Mouse (Mus musculus) midbrain, embryonic 10.5 days (tissue): ENCODE measurements around the gene Tmeff2. TPM values are rescaled to one million over a fixed set of nuclear protein-coding genes. Genes with fewer than 3 reads are reported as not detected.

ENCODE experiments used
- DNase-seq: peaks from one replicate; pipeline ENCODE4 v3.0.0-alpha.2; 2017; ENCODE audit warnings: low spot score
- H3K27ac ChIP-seq: fragments of 300-500 bp; sonication (generic); replicated peaks from 2 replicates; pipeline ENCODE4 v1.5.1; 2016; ENCODE audit warnings: mild to moderate bottlenecking
- H3K27me3 ChIP-seq: fragments of 300-500 bp; sonication (generic); 2 replicates; pipeline ENCODE4 v1.6.1; 2016; ENCODE audit warnings: low read depth, mild to moderate bottlenecking; ENCODE audit not compliant: poor library complexity, severe bottlenecking
- H3K36me3 ChIP-seq: fragments of 300-500 bp; sonication (generic); 2 replicates; pipeline ENCODE4 v1.6.1; 2016; ENCODE audit warnings: mild to moderate bottlenecking, moderate library complexity
- H3K4me1 ChIP-seq: fragments of 300-500 bp; sonication (generic); 2 replicates; pipeline ENCODE4 v1.6.1; 2016
- H3K4me3 ChIP-seq: fragments of 300-500 bp; sonication (generic); 2 replicates; pipeline ENCODE4 v1.5.1; 2016; ENCODE audit warnings: mild to moderate bottlenecking, moderate library complexity
- H3K9me3 ChIP-seq: fragments of 300-500 bp; sonication (generic); replicated peaks from 2 replicates; pipeline ENCODE4 v1.6.1; 2016; ENCODE audit warnings: mild to moderate bottlenecking
- WGBS: fragments of 180-500 bp; shearing (Covaris S2); methylation state at CpG from one replicate; pipeline ENCODE4 v1.1.7; 2016; 5-methylcytosine and 5-hydroxymethylcytosine counted together
- polyA plus RNA-seq: library from polyadenylated mRNA; unstranded; fragments of >200 nt; fragmentation: Nextera tagmentation; extraction: Ambion mirVana; gene quantifications from 2 replicates; pipeline ENCODE4 v1.2.1, GENCODE M21; 2016

Gene Tmeff2
- polyA plus RNA-seq, 1 experiment from 2014 or later = 4.1 TPM

GRCm38 (mm10) chr1:51094713-51095112, 194.3 kb downstream of the Tmeff2 start:
- WGBS = 74% methylated on average over 2 of the region's 2 CpGs
- Histone ChIP-seq H3K9me3 (no peaks in the 10 kb centered on the region), H3K4me3 (no peak overlapping the region)

GRCm38 (mm10) chr1:51096848-51097598, 196.6 kb downstream of the Tmeff2 start:
- H3K27me3 ChIP-seq = no peaks in the 10 kb centered on the region
- DNase-seq = no peak
- H3K4me3 ChIP-seq = no peak overlapping the region
- H3K4me1 ChIP-seq = peaks cover 9% of the 10 kb centered on the region; the same call in 1 of the 2 replicates
- H3K36me3 ChIP-seq = no peaks in the 10 kb centered on the region
- H3K27ac ChIP-seq = no peak overlapping the region
- H3K9me3 ChIP-seq = no peaks in the 10 kb centered on the region
- 94% methylated on average over 4 of the region's 4 CpGs for WGBS

More at GRCm38 (mm10) chr1:51094713-51095112, 194.3 kb downstream of the Tmeff2 start:
- Histone ChIP-seq H3K27ac (no peak overlapping the region), H3K4me1 (peaks cover 9% of the 10 kb centered on the region; the same call in 1 of the 2 replicates), H3K36me3 (no peaks in the 10 kb centered on the region), H3K27me3 (no peaks in the 10 kb centered on the region)
- DNase-seq = no peak

GRCm38 (mm10) chr1:51101034-51101590, 200.7 kb downstream of the Tmeff2 start:
- DNase-seq = no peak
- H3K4me3 ChIP-seq = no peak overlapping the region
- H3K36me3 ChIP-seq = no peaks in the 10 kb centered on the region
- no peaks in the 10 kb centered on the region for H3K27me3 ChIP-seq
- 80% methylated on average over 2 of the region's 2 CpGs for WGBS
- peaks cover 3% of the 10 kb centered on the region; the same call in 1 of the 2 replicates for H3K4me1 ChIP-seq
- no peak overlapping the region for H3K27ac ChIP-seq
- H3K9me3 ChIP-seq = no peaks in the 10 kb centered on the region

GRCm38 (mm10) chr1:51104698-51105097, 204.3 kb downstream of the Tmeff2 start:
- 82% methylated on average over 2 of the region's 2 CpGs for WGBS
- no peaks in the 10 kb centered on the region for H3K4me1 ChIP-seq
- H3K27ac ChIP-seq = no peak overlapping the region
- DNase-seq = no peak
- no peaks in the 10 kb centered on the region for H3K9me3 ChIP-seq
- no peak overlapping the region for H3K4me3 ChIP-seq
- H3K36me3 ChIP-seq = no peaks in the 10 kb centered on the region
- H3K27me3 ChIP-seq = no peaks in the 10 kb centered on the region

GRCm38 (mm10) chr1:51106401-51106920, 206.0 kb downstream of the Tmeff2 start:
- DNase-seq = no peak

GRCm38 (mm10) chr1:51107299-51107698, 206.9 kb downstream of the Tmeff2 start:
- no peaks in the 10 kb centered on the region for H3K27me3 ChIP-seq
- DNase-seq = no peak
- no peak overlapping the region for H3K27ac ChIP-seq
- H3K36me3 ChIP-seq = no peaks in the 10 kb centered on the region
- no peak overlapping the region for H3K4me3 ChIP-seq
- H3K9me3 ChIP-seq = no peaks in the 10 kb centered on the region
- 76% methylated on average over 2 of the region's 2 CpGs for WGBS
- H3K4me1 ChIP-seq = no peaks in the 10 kb centered on the region

More at GRCm38 (mm10) chr1:51106401-51106920, 206.0 kb downstream of the Tmeff2 start:
- Histone ChIP-seq H3K4me3 (no peak overlapping the region), H3K4me1 (no peaks in the 10 kb centered on the region), H3K36me3 (no peaks in the 10 kb centered on the region), H3K27ac (no peak overlapping the region), H3K9me3 (no peaks in the 10 kb centered on the region), H3K27me3 (no peaks in the 10 kb centered on the region)
- WGBS = 90% methylated on average over 4 of the region's 4 CpGs

GRCm38 (mm10) chr1:51114721-51115120, 214.3 kb downstream of the Tmeff2 start:
- DNase-seq = no peak
- Histone ChIP-seq H3K27me3 (no peaks in the 10 kb centered on the region), H3K27ac (no peak overlapping the region), H3K4me3 (no peak overlapping the region), H3K4me1 (no peaks in the 10 kb centered on the region), H3K9me3 (no peaks in the 10 kb centered on the region), H3K36me3 (no peaks in the 10 kb centered on the region)
- 74% methylated on average over 5 of the region's 5 CpGs for WGBS

- Histone ChIP-seq H3K27ac (no peak overlapping the region), H3K4me1 (no peaks in the 10 kb centered on the region), H3K9me3 (no peaks in the 10 kb centered on the region), H3K4me3 (no peak overlapping the region), H3K27me3 (no peaks in the 10 kb centered on the region), H3K36me3 (no peaks in the 10 kb centered on the region)
- WGBS = 90% methylated on average over 5 of the region's 5 CpGs
- no peak for DNase-seq
Measured at GRCm38 (mm10) chr1:51115761-51116160, 215.3 kb downstream of the Tmeff2 start.

- no peaks in the 10 kb centered on the region for H3K27me3 ChIP-seq
- H3K4me3 ChIP-seq = no peak overlapping the region
- no peaks in the 10 kb centered on the region for H3K36me3 ChIP-seq
- H3K27ac ChIP-seq = no peak overlapping the region
- H3K9me3 ChIP-seq = no peaks in the 10 kb centered on the region
- 94% methylated on average over 2 of the region's 2 CpGs for WGBS
- no peak for DNase-seq
- no peaks in the 10 kb centered on the region for H3K4me1 ChIP-seq
Measured at GRCm38 (mm10) chr1:51117830-51118229, 217.4 kb downstream of the Tmeff2 start.

- H3K27me3 ChIP-seq = no peaks in the 10 kb centered on the region
- no peak overlapping the region for H3K27ac ChIP-seq
- H3K36me3 ChIP-seq = no peaks in the 10 kb centered on the region
- H3K9me3 ChIP-seq = no peaks in the 10 kb centered on the region
- H3K4me3 ChIP-seq = no peak overlapping the region
- WGBS = 82% methylated on average over 10 of the region's 10 CpGs
- H3K4me1 ChIP-seq = no peaks in the 10 kb centered on the region
- no peak for DNase-seq
Measured at GRCm38 (mm10) chr1:51125671-51126424, 225.4 kb downstream of the Tmeff2 start.

GRCm38 (mm10) chr1:51126425-51126765, 225.9 kb downstream of the Tmeff2 start:
- H3K27me3 ChIP-seq = no peaks in the 10 kb centered on the region
- H3K4me3 ChIP-seq = no peak overlapping the region
- H3K9me3 ChIP-seq = no peaks in the 10 kb centered on the region
- no peak for DNase-seq
- no peak overlapping the region for H3K27ac ChIP-seq
- H3K36me3 ChIP-seq = no peaks in the 10 kb centered on the region
- WGBS = 90% methylated on average over 5 of the region's 5 CpGs
- H3K4me1 ChIP-seq = no peaks in the 10 kb centered on the region

- no peak for DNase-seq
- H3K36me3 ChIP-seq = no peaks in the 10 kb centered on the region
- no peak overlapping the region for H3K27ac ChIP-seq
- 81% methylated on average over 2 of the region's 2 CpGs for WGBS
- H3K4me1 ChIP-seq = no peaks in the 10 kb centered on the region
- H3K27me3 ChIP-seq = peaks cover 17% of the 10 kb centered on the region; the same call in 1 of the 2 replicates
- no peak overlapping the region for H3K4me3 ChIP-seq
- H3K9me3 ChIP-seq = no peaks in the 10 kb centered on the region
Measured at GRCm38 (mm10) chr1:51136792-51137191, 236.3 kb downstream of the Tmeff2 start.
